Mouse (Mus musculus) small intestine, adult 2 months (tissue): ENCODE results near the gene Mink1. TPM values are rescaled to one million over a fixed set of nuclear protein-coding genes. Genes with fewer than 3 reads are reported as not detected.
"Not testable (repeated sequence)": the region's sequence is repeated elsewhere in the genome, so short reads cannot be mapped to it uniquely, and the experiment has no call there.

ENCODE experiments used
- H3K27ac ChIP-seq: fragments of 200-500 bp; 2 replicates; pipeline ENCODE4 v1.5.1; 2012; ENCODE audit warnings: low read depth, low read length, control low read depth, inconsistent platforms; ENCODE audit not compliant: insufficient read depth
- H3K27me3 ChIP-seq: fragments of 200-500 bp; 2 replicates; pipeline ENCODE4 v1.6.1; 2012; ENCODE audit warnings: mild to moderate bottlenecking, moderate library complexity, low read length, inconsistent platforms; ENCODE audit not compliant: control insufficient read depth, insufficient read depth
- H3K36me3 ChIP-seq: fragments of 200-500 bp; 2 replicates; pipeline ENCODE4 v1.6.1; 2012; ENCODE audit warnings: mild to moderate bottlenecking, low read length, control low read depth, inconsistent platforms; ENCODE audit not compliant: control insufficient read depth, insufficient read depth
- H3K4me1 ChIP-seq: fragments of 200-500 bp; 2 replicates; pipeline ENCODE4 v1.6.1; 2012; ENCODE audit warnings: low read length, inconsistent platforms, mixed read lengths; ENCODE audit not compliant: control insufficient read depth, insufficient read depth, insufficient read length
- H3K4me3 ChIP-seq: fragments of 200-500 bp; 2 replicates; pipeline ENCODE4 v1.5.1; 2012; ENCODE audit warnings: low read depth, mild to moderate bottlenecking, control low read depth, inconsistent platforms, low read length, moderate library complexity
- CTCF ChIP-seq: fragments of 200-500 bp; IDR thresholded peaks from 2 replicates; pipeline ENCODE4 v1.5.1; 2012; ENCODE audit warnings: low read depth, mild to moderate bottlenecking, control low read depth, inconsistent platforms, low read length, moderate library complexity, mixed read lengths; ENCODE audit not compliant: insufficient replicate concordance, insufficient read length; ENCODE audit errors: extremely low read depth
- POLR2A ChIP-seq: fragments of 200-500 bp; IDR thresholded peaks from 2 replicates; pipeline ENCODE4 v1.6.1; 2012; ENCODE audit warnings: low read depth, mild to moderate bottlenecking, control low read depth, inconsistent platforms, low read length, moderate library complexity
- WGBS: fragments of 180-500 bp; shearing (Covaris S2); methylation state at CpG from one replicate; pipeline ENCODE4 v1.1.7; 2018; 5-methylcytosine and 5-hydroxymethylcytosine counted together
- polyA plus RNA-seq: library from polyadenylated mRNA; depleted of rRNA; stranded (reverse); fragments of >200 nt; gene quantifications from 2 replicates; pipeline ENCODE4 v1.2.3, GENCODE M21; 2012

Gene Mink1
- polyA plus RNA-seq, 1 experiment: 82.0 TPM

DNA sequence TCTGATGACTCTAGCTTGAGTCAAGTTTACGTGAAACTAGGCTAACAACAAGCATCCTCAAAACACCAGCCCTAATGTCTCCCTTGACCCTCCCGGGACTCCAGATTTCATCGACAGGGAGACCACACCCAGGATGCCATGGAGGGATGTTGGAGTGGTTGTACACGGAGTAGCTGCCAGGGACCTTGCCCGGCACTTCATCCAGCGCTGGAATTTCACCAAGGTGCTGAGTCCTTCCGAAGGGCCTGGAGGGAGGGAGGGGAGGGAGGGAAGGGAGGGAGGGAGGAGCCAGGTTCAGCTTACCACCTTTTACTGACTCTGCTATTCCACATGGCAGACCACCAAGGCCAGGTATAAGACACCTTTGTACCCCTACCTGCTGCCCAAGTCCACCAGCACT lies 8.7 kb upstream of the Mink1 start:
- Histone ChIP-seq H3K36me3 (peaks cover 16% of the 10 kb centered on the region), H3K27me3 (no peaks in the 10 kb centered on the region), H3K4me3 (no peak overlapping the region), H3K4me1 (no peaks in the 10 kb centered on the region), H3K27ac (no peak overlapping the region)
- no peak for TF ChIP-seq POLR2A
- no peak for TF ChIP-seq CTCF
- 57% methylated on average over 7 of the region's 7 CpGs for WGBS

DNA sequence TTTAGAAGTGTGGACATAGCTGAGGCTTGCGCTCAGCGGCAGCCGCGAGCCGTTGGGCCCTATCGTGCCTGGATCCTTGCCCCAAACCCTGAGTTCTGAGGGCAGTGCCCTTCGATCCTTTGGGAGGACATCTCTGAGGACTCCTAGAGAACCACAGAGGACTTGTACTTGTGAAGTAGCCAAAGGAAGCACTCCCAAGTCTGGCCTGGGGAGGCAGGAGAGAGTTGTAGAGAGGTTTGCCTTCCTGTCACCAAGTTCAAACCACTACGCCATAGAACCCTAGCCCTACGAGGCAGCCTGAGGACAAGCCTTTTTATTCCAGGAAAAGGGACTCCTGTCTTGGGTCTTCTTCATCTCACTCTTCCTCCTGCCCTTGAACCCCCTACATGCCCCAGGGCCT lies 5.1 kb upstream of the Mink1 start:
- 90% methylated on average over 9 of the region's 9 CpGs for WGBS

DNA sequence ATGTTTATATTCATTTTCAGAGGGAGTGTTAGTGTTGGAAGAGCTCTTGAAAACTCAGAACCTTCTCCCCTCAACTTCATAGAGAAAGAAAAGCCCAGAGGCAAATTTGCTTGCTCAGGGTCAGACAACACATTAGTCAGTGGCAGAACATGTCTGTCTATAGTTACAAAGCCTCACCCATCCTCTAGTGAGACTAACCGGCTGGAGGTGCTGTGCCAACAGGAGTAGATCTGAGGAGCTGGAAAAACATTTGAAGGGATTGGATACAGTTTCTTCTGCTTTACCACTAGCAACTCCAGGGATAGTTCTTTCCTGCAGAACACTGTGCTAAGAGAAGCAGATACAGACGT lies 769 bp upstream of the Mink1 start:
- TF ChIP-seq CTCF (no peak), POLR2A (no peak)
- Histone ChIP-seq H3K27ac (no peak overlapping the region), H3K27me3 (no peaks in the 10 kb centered on the region), H3K4me3 (peak overlapping the region; percentile 75), H3K36me3 (peaks cover 5% of the 10 kb centered on the region), H3K4me1 (peaks cover 7% of the 10 kb centered on the region; the same call in 1 of the 2 replicates)
- WGBS: 5% methylated on average over 2 of the region's 2 CpGs

More for the DNA sequence above, 5.1 kb upstream of the Mink1 start:
- TF ChIP-seq POLR2A: no peak
- TF ChIP-seq CTCF: 0 out of 2 replicates have a peak, but pooled peaks have one; percentile 15
- peaks cover 15% of the 10 kb centered on the region for H3K36me3 ChIP-seq
- no peak overlapping the region for H3K27ac ChIP-seq
- H3K27me3 ChIP-seq: no peaks in the 10 kb centered on the region
- H3K4me1 ChIP-seq: no peaks in the 10 kb centered on the region; the same call in 1 of the 2 replicates
- H3K4me3 ChIP-seq: no peak overlapping the region

DNA sequence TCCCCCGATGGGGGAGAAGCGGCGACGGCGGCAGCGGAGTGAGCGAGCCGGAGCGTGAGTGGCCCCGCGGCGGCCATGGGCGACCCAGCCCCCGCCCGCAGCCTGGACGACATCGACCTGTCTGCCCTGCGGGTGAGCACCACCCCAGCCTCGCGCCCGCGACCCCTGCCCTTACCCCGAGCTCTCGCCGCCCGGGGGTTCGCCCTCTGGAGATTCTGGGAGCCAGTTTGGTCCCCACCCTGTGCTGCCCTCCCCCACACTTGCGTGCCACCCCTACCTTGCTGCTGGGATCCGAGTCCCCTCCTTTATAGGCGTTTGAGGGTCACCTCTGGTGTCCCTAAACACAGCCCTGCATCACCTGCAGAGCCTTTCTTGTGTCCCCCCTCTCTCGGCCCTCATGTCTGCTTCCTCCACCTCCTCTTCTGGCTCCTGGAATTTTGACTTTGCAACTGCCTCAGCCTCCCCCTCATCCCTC lies 351 bp downstream of the Mink1 start:
- no peak for TF ChIP-seq CTCF
- H3K27me3 ChIP-seq: no peaks in the 10 kb centered on the region
- peak overlapping the region; percentile 75 for H3K4me3 ChIP-seq
- 2% methylated on average over 29 of the region's 31 CpGs for WGBS
- peak overlapping the region; percentile 58 for H3K27ac ChIP-seq
- no peaks in the 10 kb centered on the region for H3K36me3 ChIP-seq
- peaks cover 7% of the 10 kb centered on the region; the same call in 1 of the 2 replicates for H3K4me1 ChIP-seq

DNA sequence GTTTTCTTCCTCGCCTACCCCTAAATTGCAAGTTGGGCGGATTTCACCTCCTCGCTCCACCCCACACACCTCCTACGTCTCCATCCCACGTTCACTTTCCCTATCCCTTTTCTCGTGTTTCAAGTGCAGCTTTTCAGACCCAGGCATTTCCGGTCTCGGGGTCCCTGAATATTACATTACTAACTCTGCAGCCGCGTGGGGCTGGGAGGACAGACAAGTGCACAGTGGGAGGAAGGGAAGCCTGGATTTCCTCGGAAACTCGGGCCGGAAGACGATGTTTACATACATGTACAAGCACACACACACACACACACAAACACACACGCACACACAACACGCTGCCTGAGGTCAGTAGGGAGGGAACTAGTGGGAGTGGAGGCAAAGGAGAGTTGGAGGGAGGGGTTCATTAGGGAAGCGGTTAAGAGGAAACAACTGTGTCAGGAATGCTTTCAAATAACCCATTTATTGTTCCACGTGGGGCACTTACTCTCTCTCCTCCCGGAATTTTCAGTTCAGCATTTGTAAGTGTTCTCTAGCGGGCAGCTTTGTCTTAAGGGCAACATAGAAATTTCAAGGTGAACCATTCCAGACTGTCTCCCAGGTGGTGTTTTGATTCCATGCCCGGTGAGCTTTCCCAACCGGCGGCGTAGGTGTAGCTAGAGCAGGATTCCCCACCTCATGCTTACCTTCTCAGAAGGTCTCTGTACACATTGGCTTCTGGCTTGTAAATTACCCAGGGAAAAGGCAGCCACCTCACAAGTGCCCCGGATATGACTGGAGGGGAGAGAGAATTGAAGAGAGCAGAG lies 992 bp downstream of the Mink1 start:
- Histone ChIP-seq H3K27ac (peak overlapping the region; percentile 58), H3K4me3 (peak overlapping the region; percentile 75), H3K27me3 (no peaks in the 10 kb centered on the region), H3K36me3 (no peaks in the 10 kb centered on the region), H3K4me1 (peaks cover 7% of the 10 kb centered on the region; the same call in 1 of the 2 replicates)
- TF ChIP-seq POLR2A: no peak
- no peak for TF ChIP-seq CTCF
- 2% methylated on average over 25 of the region's 25 CpGs for WGBS

DNA sequence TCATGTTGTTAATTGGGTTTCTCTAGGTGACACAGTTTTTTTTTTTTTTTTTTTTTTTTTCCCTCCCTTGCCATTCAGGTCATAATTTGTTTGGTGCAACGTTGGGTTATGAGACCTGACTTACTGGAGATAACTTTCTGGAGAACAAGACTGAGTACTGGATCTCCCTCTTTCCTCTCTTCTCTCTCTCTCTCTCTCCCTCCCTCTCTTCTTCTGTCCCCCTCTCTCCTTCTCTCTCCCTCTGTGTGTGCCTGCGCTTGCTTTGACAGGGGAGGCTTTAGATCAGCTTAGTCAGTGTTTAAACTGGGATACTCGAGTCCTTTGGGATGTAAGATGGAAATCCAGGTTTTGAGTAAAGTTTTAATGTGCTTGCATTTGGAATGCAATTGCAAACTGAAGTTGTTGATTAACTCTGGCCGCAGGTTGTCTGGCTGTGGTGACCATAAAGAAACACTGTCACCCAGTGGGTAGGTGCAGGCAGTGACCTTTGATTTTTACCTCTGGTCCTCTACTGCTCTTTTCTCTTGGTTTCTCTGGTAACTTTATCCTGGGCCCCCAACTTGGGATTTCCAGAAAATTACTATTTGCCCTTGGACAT lies 1.7 kb downstream of the Mink1 start:
- Histone ChIP-seq H3K4me3 (peak overlapping the region; percentile 75; the same call in 1 of the 2 replicates), H3K27ac (peak overlapping the region; percentile 58), H3K4me1 (peaks cover 7% of the 10 kb centered on the region; the same call in 1 of the 2 replicates), H3K36me3 (no peaks in the 10 kb centered on the region), H3K27me3 (no peaks in the 10 kb centered on the region)
- WGBS: 11% methylated on average over 4 of the region's 4 CpGs
- no peak for TF ChIP-seq CTCF
- no peak for TF ChIP-seq POLR2A

DNA sequence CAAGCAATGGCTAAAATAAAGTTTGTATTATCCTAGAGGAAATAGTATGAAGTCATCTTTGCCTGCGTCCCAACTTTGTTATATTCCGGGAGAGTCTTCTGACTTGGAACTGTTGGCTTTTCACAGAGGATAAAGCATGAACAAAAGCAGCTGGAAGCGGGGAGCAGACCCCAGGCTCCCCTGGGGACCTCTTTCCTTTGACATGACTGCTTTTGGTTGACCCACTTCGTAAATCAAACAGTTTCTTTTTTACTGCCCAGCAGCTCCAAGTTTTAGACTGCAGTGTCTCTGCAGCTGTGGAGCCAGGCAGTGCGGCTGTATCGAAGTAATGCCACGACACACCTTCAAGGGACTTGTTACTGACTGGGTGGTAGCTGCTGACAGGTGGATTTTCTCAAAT lies 3.9 kb downstream of the Mink1 start:
- Histone ChIP-seq H3K4me1 (peaks cover 7% of the 10 kb centered on the region; the same call in 1 of the 2 replicates), H3K4me3 (no peak overlapping the region), H3K36me3 (no peaks in the 10 kb centered on the region), H3K27ac (no peak overlapping the region), H3K27me3 (no peaks in the 10 kb centered on the region)
- WGBS: 83% methylated on average over 7 of the region's 7 CpGs
- TF ChIP-seq POLR2A: no peak
- no peak for TF ChIP-seq CTCF

DNA sequence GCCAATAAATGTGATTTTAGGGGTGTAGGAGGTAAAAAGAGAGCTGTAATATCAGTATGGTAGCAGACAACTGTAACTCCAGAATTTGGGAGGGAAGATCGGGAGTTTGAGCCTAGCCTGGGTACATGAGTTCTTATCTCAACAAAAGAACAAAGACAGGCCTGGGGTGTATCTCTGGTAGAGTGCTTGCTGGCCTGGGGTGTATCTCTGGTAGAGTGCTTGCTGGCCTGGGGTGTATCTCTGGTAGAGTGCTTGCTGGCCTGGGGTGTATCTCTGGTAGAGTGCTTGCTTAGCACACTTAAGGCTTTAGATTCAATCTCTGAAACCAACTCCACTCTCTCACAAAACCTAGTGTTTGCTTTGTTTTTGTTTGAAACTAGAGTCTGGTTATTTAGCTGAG lies 7.9 kb downstream of the Mink1 start:
- not testable (repeated sequence) for H3K4me1 ChIP-seq, H3K36me3 ChIP-seq, H3K4me3 ChIP-seq, H3K27me3 ChIP-seq, H3K27ac ChIP-seq
- 86% methylated on average over 1 of the region's 1 CpGs for WGBS
